Mouse (Mus musculus) kidney, adult 2 months (tissue): Measurements from ENCODE around the gene Foxo1. TPM values are rescaled to one million over a fixed set of nuclear protein-coding genes. Genes with fewer than 3 reads are reported as not detected.

Experiments used
- DNase-seq: peaks from one replicate; pipeline ENCODE4 v3.0.0; 2021
- H3K27ac ChIP-seq: fragments of 200-500 bp; 2 replicates; pipeline ENCODE4 v1.5.1; 2012; ENCODE audit warnings: low read depth, low read length, control low read depth, inconsistent platforms; ENCODE audit not compliant: insufficient read depth
- H3K27me3 ChIP-seq: fragments of 200-500 bp; replicated peaks from 2 replicates; pipeline ENCODE4 v1.6.1; 2012; ENCODE audit warnings: mild to moderate bottlenecking, moderate library complexity, low read length, inconsistent platforms; ENCODE audit not compliant: control insufficient read depth, insufficient read depth
- H3K36me3 ChIP-seq: fragments of 200-500 bp; 2 replicates; pipeline ENCODE4 v1.6.1; 2012; ENCODE audit warnings: mild to moderate bottlenecking, moderate library complexity, low read length, inconsistent platforms; ENCODE audit not compliant: control insufficient read depth, insufficient read depth
- H3K4me1 ChIP-seq: fragments of 200-500 bp; 2 replicates; pipeline ENCODE4 v1.6.1; 2011; ENCODE audit warnings: low read length; ENCODE audit not compliant: control insufficient read depth, insufficient read depth
- H3K4me3 ChIP-seq: fragments of 200-500 bp; 2 replicates; pipeline ENCODE4 v1.5.1; 2011; ENCODE audit warnings: mild to moderate bottlenecking, low read depth, low read length, control low read depth; ENCODE audit not compliant: insufficient read depth
- CTCF ChIP-seq: fragments of 200-500 bp; conservative IDR thresholded peaks from 2 replicates; pipeline ENCODE4 v1.5.1; 2011; ENCODE audit warnings: low read depth, mild to moderate bottlenecking, control low read depth, low read length, moderate library complexity, mixed read lengths; ENCODE audit not compliant: insufficient read depth, insufficient read length
- POLR2A ChIP-seq: fragments of 200-500 bp; IDR thresholded peaks from one replicate; pipeline ENCODE4 v1.6.1; 2011; ENCODE audit warnings: low read depth, low read length, control low read depth
- WGBS: fragments of 180-500 bp; shearing (Covaris S2); methylation state at CpG from one replicate; pipeline ENCODE4 v1.1.7; 2018; 5-methylcytosine and 5-hydroxymethylcytosine counted together
- polyA plus RNA-seq: library from polyadenylated mRNA; depleted of rRNA; stranded (reverse); fragments of >200 nt; gene quantifications from 2 replicates; pipeline ENCODE4 v1.2.3, GENCODE M21; 2012

Gene Foxo1
- polyA plus RNA-seq, 1 experiment, result 14.4 TPM

DNA sequence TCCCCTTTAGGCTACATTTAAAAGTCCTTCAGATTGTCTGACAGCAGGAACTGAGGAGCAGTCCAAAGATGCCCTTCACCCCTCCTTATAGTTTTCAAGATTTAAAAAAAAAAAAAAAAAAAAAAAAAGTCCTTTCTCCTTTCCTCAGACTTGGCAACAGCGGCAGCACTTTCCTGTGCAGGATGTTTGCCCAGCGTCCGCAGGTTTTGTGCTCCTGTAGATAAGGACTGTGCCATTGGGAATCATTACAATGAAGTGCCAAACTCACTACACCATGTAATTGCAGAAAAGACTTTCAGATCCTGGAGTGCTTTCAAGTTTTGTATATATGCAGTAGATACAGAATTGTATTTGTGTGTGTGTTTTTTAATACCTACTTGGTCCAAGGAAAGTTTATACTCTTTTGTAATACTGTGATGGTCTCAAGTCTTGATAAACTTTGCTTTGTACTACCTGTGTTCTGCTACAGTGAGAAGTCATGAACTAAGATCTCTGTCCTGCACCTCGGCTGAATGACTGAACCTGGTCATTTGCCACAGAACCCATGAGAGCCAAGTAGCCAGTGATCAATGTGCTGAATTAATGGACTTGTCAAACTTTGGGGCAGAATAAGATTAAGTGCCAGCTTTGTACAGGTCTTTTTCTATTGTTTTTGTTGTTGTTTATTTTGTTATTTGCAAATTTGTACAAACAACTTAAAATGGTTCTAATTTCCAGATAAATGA is 79.0 kb downstream of the Foxo1 start:
- Histone ChIP-seq H3K4me3 (no peak overlapping the region), H3K4me1 (peaks cover 17% of the 10 kb centered on the region), H3K27ac (no peak overlapping the region), H3K36me3 (peaks cover 3% of the 10 kb centered on the region; the same call in 1 of the 2 replicates), H3K27me3 (no peaks in the 10 kb centered on the region)
- no peak for TF ChIP-seq POLR2A
- no peak for TF ChIP-seq CTCF
- DNase-seq, result peak; percentile 63
- WGBS, result 57% methylated on average over 4 of the region's 4 CpGs

GRCm38 (mm10) chr3:52347980-52348622 is 80.0 kb downstream of the Foxo1 start:
- Histone ChIP-seq H3K27me3 (no peaks in the 10 kb centered on the region), H3K4me1 (peaks cover 10% of the 10 kb centered on the region), H3K4me3 (no peak overlapping the region), H3K27ac (no peak overlapping the region), H3K36me3 (peaks cover 3% of the 10 kb centered on the region; the same call in 1 of the 2 replicates)
- 48% methylated on average over 10 of the region's 10 CpGs for WGBS
- TF ChIP-seq POLR2A (no peak), CTCF (no peak)
- peak; percentile 55 for DNase-seq

DNA sequence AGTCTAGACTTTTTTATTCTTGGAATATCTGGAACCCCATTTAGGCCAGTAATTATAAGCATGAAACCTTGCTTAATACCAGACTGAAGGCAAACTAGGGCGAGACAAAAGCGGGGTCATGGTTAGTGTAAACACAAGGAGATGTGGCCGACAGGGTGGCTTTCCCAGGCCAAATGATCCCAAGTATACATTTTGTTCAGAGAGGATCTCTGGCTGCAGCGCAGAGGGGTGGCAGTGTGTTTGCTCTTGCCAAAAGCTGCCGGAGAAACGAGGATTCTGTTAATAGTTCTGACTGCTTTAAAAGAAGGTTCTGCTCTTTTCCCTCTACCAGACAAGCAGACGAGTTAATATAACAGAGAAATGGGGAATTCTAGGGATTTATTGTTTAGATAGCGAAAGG is 82.5 kb downstream of the Foxo1 start:
- WGBS, result 76% methylated on average over 8 of the region's 8 CpGs
- Histone ChIP-seq H3K27ac (no peak overlapping the region), H3K4me3 (no peak overlapping the region), H3K27me3 (no peaks in the 10 kb centered on the region), H3K36me3 (peaks cover 3% of the 10 kb centered on the region; the same call in 1 of the 2 replicates), H3K4me1 (peaks cover 4% of the 10 kb centered on the region)
- no peak for DNase-seq
- TF ChIP-seq POLR2A (no peak), CTCF (no peak)

GRCm38 (mm10) chr3:52351901-52352300 is 83.8 kb downstream of the Foxo1 start:
- DNase-seq, result no peak
- Histone ChIP-seq H3K36me3 (no peaks in the 10 kb centered on the region), H3K27me3 (no peaks in the 10 kb centered on the region), H3K4me1 (peaks cover 4% of the 10 kb centered on the region), H3K27ac (no peak overlapping the region), H3K4me3 (no peak overlapping the region)
- TF ChIP-seq POLR2A, result no peak
- no peak for TF ChIP-seq CTCF
- 85% methylated on average over 9 of the region's 9 CpGs for WGBS

DNA sequence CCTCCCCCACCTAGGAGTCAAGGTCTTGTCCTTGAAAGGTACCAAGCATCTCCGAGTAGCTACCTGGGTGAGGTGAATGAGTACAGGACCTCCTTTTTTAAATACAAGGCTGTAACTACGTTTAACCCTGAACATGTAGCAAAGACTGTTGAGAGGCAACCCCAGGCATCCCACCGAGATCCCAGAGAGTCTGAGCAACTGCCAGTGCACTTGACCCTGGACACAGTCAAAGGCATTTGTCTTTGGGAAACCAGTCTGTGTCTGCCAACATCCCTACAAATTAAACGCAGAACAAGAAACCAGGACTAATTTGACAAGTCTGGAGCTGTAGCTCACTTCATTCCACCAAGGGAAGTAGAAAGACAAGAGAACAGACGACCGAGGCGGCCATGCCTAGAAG is 86.1 kb downstream of the Foxo1 start:
- WGBS, result 68% methylated on average over 7 of the region's 7 CpGs
- Histone ChIP-seq H3K4me1 (no peaks in the 10 kb centered on the region), H3K27me3 (no peaks in the 10 kb centered on the region), H3K27ac (no peak overlapping the region), H3K4me3 (no peak overlapping the region), H3K36me3 (no peaks in the 10 kb centered on the region)
- TF ChIP-seq POLR2A (no peak), CTCF (no peak)
- DNase-seq, result no peak

DNA sequence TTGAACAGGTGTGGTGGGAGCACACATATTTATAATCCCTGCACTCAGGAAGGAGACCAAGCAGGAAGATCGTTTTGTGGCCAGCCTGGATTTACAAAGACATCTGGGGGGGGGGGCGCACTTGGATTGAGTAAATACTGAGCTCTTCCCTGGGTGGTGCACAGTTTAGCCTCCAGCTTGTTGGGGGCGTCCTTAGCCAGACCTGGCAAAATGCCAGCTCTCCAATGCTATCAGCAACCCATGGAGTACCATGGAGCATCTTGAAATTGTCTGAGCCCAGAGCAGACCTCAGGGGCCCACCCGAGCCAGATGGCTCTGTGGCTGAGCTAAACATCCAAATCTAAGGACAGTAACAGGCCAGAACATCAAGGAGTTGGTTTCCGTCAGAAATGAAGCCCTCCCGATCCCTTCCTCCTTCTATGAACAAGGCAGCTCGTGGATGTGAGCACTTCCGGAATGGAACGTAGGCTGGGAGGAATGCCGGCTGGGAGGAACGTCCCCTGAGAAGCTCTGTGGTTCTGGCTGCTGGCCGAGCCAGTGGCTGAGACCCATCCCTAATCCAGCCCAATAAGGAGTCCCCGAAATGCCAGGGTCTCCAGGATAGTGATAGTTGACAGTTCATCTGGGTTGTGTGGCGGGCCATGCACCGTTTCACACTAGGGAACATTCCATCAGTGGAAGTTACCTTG is 89.3 kb downstream of the Foxo1 start:
- no peaks in the 10 kb centered on the region for H3K27me3 ChIP-seq
- H3K4me3 ChIP-seq, result no peak overlapping the region
- H3K4me1 ChIP-seq, result no peaks in the 10 kb centered on the region
- H3K27ac ChIP-seq, result no peak overlapping the region
- no peak for DNase-seq
- WGBS, result 80% methylated on average over 15 of the region's 15 CpGs
- TF ChIP-seq POLR2A, result no peak
- TF ChIP-seq CTCF, result no peak
- no peaks in the 10 kb centered on the region for H3K36me3 ChIP-seq

DNA sequence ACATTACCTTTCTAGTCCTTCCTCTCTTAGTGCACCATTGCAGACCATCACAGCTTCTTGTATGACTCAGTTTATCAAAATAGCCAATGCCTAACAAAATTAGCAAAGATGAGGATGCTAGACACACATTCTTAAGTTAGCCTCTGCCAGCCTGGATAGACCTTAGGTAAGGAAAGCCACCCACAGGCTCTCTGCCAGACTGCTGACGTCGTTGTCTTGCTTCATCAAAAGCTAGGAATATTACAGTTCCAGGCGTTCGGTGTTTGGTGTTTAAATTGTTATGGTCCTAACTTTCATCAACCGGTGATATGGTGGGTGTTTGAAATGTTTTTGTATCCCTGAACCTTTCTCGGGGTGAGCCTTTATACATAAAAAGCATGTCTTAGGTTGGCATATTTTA is 96.4 kb downstream of the Foxo1 start:
- H3K4me3 ChIP-seq, result no peak overlapping the region
- TF ChIP-seq POLR2A, result no peak
- TF ChIP-seq CTCF, result no peak
- 74% methylated on average over 6 of the region's 6 CpGs for WGBS
- no peak overlapping the region for H3K27ac ChIP-seq
- H3K4me1 ChIP-seq, result no peaks in the 10 kb centered on the region
- no peaks in the 10 kb centered on the region for H3K36me3 ChIP-seq
- no peak for DNase-seq
- H3K27me3 ChIP-seq, result no peaks in the 10 kb centered on the region
